Mouse (Mus musculus): ENCODE results near the gene Slu7.

Gene Slu7

GRCm38 (mm10) chr11:43417201-43417600 lies 16.3 kb upstream of the Slu7 start:
- in situ Hi-C loops (cut with MboI, MseI), result loop anchor here (5.0 kb wide), 1 partner anchor 205 kb away; no protein-coding TSS in a partner anchor

DNA sequence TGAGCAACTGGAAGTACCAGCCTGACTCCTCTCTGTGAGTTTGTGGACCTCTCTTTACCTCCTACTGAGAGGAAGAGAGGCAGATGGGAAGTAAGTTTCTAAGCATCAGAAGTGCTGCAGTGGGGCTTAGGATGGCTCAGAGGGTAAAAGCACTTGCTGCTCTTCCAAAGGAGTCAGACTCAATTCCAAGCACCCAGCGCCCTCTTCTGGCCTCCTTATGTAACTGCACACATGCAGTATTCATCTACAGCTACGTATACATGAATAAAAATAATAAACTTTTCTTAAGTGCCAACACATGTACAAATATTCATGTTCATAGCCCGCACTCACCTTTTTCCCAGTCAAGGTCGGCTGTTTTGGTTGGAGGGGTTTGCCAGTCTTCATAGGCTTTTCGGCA lies 9.2 kb upstream of the Slu7 start:
- in situ Hi-C loops (cut with MboI, MseI), result no loop called here

GRCm38 (mm10) chr11:43425166-43425709 lies 8.3 kb upstream of the Slu7 start:
- in situ Hi-C loops (cut with MboI, MseI), result no loop called here

- in situ Hi-C loops (cut with MboI, MseI), result no loop called here
Observed at GRCm38 (mm10) chr11:43425824-43426413, 7.6 kb upstream of the Slu7 start, which contains the start of gene Pttg1. Gene Pttg1, minus strand, starts transcription at chr11:43426251.

DNA sequence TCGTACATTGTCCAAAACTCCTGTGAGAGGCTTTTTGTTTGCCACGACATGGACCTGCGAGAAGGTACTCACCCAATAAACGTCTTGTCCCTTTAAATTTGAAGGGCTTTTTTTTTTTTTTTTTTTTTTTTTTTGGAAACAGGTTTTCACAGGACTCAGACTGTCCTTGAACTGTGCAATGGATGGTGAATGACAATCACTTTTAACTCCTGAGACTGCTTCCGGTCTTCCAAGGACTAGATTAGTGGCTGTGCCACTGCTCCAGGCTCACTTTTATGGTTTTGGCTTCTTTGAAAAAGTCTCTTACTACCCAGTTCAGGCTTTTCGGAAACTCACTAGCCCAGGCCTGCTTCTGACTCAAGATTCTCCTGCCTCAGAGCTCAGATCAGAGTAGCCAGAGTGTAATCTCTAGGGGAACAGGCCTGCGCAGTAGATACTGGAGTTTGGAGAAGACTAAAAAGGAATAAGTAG lies 7.1 kb upstream of the Slu7 start:
- in situ Hi-C loops (cut with MboI, MseI), result no loop called here

DNA sequence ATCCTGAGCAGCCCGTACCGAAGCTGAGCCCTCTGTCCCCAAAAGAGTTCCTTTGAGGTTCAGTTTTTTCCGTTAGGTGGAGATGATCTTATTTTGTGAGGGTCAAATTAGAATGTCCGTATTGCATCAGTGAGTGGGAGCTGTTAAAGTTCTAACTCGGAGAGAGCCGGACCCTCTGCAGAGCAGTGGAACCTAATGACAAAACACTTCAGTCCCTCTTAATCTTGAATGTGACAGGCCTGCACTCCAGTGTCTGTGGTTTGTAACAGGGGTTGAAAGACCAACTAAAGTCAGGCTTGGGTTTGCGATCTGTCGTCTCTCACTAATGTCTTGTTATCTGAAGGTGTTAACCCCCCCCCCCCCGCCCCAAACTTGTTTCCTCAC lies 472 bp downstream of the Slu7 start:
- in situ Hi-C loops (cut with MboI, MseI), result no loop called here

DNA sequence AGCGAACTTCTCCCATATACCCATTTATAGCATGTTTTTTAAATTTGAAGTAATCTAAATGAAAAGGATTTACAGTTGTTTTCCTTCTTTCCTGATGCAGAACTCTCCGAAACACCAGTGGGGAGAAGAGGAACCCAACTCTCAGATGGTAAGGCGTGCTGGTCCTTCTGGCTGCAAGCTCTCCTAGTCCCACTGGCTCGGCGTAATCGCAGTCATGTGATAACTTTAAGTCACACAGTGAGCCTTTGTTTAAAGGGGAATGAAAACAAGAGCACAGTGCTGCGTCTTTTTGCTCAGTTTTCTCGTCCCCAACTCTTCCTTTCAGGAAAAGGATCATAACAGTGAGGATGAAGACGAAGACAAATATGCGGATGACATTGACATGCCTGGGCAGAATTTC lies 7.6 kb downstream of the Slu7 start:
- in situ Hi-C loops (cut with MboI, MseI), result no loop called here

GRCm38 (mm10) chr11:43443183-43443582 lies 9.6 kb downstream of the Slu7 start:
- in situ Hi-C loops (cut with MboI, MseI), result no loop called here

- in situ Hi-C loops (cut with MboI, MseI), result no loop called here
Observed at GRCm38 (mm10) chr11:43449916-43450315, 16.4 kb downstream of the Slu7 start.

DNA sequence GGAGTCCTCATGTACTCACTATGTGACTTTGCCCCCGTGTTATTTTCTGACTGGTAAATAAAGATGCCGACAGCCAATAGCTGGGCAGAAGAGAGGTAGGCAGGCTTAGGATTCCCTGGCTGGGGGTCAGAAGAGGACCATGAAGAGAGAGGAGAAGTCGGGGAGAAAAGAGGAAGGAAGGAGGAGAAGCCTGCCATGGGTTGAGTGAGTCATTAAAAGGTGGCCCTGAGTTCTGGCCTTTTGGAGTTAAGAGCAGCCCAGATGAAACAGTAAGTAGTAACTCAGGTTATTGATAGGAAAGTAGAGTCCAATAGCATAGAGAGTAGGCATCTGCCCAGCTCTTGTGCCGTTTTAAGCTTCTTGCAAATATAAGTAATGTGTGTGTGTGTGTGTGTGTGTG lies 17.8 kb downstream of the Slu7 start:
- in situ Hi-C loops (cut with MboI, MseI), result no loop called here

GRCm38 (mm10) chr11:43452266-43452665 lies 18.7 kb downstream of the Slu7 start:
- in situ Hi-C loops (cut with MboI, MseI), result no loop called here

GRCm38 (mm10) chr11:43463204-43463603 lies 29.7 kb downstream of the Slu7 start:
- in situ Hi-C loops (cut with MboI, MseI), result no loop called here

- in situ Hi-C loops (cut with MboI, MseI), result no loop called here
Observed at GRCm38 (mm10) chr11:43470118-43470517, 36.6 kb downstream of the Slu7 start.

GRCm38 (mm10) chr11:43470881-43471820 lies 37.6 kb downstream of the Slu7 start:
- in situ Hi-C loops (cut with MboI, MseI), result no loop called here

DNA sequence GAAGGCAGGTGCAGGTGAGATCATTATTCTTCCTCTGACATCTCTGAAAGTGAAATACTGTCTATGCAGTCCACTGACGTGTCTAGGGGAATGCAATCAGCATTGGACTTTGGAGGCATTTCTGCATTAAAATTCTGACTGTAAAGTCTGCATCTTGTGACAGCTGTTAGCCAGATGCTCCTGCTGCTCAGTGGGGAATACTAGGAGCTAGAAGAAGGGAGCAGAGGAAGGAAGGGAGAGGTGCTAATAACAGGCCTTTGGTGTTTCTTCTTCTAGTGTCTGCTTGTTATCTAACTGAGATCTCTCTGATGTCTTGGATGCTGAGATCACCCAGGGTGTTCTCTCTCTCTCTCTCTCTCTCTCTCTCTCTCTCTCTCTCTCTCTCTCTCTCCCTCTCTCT lies 39.6 kb downstream of the Slu7 start:
- in situ Hi-C loops (cut with MboI, MseI), result no loop called here

- in situ Hi-C loops (cut with MboI, MseI), result no loop called here
Observed at GRCm38 (mm10) chr11:43473635-43474224, 40.2 kb downstream of the Slu7 start.

GRCm38 (mm10) chr11:43474225-43474774 lies 40.8 kb downstream of the Slu7 start, which contains the start of gene C1qtnf2:
Gene C1qtnf2, plus strand, starts transcription at chr11:43474276.
- in situ Hi-C loops (cut with MboI, MseI), result no loop called here

DNA sequence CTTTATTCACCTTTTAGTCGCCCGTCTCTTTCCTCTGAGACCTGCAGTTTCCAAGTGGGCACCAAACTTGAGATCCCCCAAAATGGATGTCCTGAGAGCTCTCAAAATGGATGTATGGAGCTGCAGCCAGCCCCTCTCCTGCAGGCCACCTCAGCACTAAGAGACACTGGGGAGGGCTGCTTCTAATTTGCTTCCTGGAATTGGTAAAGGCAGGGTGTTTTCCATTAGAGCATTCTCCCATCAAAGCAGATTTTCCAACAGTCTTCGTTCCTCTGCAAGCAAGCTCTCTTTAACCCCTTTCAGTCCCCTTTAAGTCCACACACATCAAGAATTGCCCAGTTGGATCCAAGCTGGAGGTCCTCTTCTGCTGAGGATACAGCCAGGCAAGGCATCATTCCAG lies 45.8 kb downstream of the Slu7 start:
- in situ Hi-C loops (cut with MboI, MseI), result no loop called here

DNA sequence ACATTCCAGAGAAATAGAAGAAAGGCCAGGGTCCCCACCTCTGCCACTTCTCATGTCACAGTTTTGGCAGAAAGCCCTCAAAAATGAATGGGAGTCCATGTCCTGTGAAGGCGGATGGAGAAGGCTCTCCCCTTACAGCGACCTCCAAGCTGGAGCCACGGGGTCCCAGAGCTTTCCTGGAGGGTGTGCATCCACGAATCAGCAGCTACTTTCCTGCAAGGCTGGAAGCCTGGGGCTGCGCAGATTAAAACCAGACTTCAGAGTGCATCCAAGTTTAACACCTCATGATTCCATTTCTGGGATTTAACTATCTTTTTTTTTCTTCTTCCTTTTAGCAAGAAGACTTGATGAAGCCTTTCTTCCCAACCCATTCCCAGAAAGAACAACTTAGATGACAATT lies 47.0 kb downstream of the Slu7 start:
- in situ Hi-C loops (cut with MboI, MseI), result no loop called here

DNA sequence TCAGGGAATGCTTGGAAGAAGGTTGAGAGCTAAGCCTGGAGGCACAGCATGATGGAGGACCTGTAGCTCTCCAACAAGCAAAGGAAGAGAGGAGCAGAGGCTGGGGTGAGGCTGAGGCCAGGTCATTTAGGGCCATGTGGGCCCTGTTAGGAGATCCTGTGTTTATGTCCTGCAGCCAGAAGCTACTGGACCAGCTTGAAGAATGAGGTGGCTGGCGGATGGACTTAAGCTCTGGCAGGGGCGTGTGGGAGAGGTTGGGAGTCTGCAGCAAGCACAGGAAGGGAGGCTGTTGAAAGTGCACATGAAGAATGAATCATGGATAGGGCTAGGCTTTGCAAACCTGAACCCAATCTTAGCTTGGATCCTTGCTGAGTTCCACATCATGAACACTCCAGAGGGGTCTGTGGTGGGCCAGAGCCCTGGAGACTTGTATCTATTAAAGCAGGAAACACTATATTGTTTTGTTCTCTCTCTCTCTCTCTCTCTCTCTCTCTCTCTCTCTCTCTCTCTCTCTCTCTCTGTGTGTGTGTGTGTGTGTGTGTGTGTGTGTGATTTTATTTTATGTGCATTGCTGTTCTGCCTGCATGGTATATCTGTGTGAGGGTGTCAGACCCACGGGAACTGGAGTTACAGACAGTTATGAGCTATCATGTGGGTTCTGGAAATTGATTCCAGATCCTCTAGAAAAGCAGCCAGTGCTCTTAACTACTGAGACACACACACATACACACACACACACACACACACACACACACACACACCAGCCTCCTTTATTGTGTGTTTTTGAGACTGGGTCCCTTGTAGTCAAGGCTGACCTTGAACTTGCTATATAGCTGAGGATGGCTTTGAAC lies 48.4 kb downstream of the Slu7 start:
- in situ Hi-C loops (cut with MboI, MseI), result no loop called here

Measured in T-helper 1 cell (primary cell).